Mouse (Mus musculus) c-Kit-positive CD71-positive TER-119-negative erythroid progenitor cells, embryonic 14.5 days (primary cell): ENCODE measurements around the gene Cpm.

Experiments used
- DNase-seq: peaks from one replicate; pipeline ENCODE4 v3.0.0-alpha.2; 2013; ENCODE audit warnings: low read depth

Cpm gene

GRCm38 (mm10) chr10:117620934-117621501, 8.3 kb upstream of the Cpm start:
- DNase-seq: no peak

DNA sequence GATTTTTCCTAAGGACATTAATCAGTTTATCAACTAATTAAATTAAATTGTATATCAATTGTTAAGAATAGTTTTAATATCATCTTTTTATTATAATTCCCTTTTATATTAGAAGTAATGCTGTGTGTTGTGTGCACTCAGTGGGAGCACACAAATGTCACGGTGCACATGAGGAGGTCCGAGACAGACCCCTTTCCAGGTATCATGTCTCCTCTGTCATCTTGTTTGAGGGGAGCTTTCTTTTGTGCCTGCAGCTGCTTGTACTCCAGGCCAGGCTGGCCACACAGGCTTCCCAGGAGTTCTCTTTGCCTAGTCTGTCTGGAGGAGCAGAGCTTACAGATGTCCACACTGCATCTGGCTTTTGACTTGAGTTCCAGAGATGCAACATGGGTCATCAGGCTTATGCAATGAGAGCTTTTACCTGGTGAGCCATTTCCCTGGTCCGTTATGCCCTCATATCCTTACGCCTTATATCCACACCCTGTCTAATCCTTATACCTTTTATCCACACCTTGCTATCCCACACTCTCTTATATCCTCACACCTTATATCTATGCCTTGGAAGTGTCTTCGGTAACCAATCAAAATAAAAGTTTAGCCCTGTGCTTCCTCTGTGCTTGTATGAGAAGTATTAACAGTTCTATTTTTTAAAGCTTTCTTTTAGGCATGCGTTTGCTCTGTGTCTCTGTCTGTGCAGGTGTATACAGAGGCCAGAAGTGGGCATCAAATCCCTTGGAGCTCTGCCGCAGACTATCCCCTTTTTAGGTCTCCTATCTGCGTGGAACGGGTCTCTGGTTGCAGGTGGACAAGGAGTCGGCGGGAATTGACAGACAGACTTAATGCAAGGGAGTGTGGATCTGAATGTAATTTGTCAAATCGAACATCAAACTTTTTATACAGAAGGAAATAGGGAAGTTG, 7.4 kb upstream of the Cpm start:
- DNase-seq: no peak

- DNase-seq: no peak
Measured at GRCm38 (mm10) chr10:117623358-117623757, 5.9 kb upstream of the Cpm start.

- DNase-seq: no peak
Measured at GRCm38 (mm10) chr10:117624222-117624621, 5.1 kb upstream of the Cpm start.

GRCm38 (mm10) chr10:117624655-117625497, 4.4 kb upstream of the Cpm start:
- no peak for DNase-seq

- no peak for DNase-seq
Measured at GRCm38 (mm10) chr10:117625500-117626296, 3.6 kb upstream of the Cpm start.

- DNase-seq: no peak
Measured at GRCm38 (mm10) chr10:117626297-117626613, 3.0 kb upstream of the Cpm start.

DNA sequence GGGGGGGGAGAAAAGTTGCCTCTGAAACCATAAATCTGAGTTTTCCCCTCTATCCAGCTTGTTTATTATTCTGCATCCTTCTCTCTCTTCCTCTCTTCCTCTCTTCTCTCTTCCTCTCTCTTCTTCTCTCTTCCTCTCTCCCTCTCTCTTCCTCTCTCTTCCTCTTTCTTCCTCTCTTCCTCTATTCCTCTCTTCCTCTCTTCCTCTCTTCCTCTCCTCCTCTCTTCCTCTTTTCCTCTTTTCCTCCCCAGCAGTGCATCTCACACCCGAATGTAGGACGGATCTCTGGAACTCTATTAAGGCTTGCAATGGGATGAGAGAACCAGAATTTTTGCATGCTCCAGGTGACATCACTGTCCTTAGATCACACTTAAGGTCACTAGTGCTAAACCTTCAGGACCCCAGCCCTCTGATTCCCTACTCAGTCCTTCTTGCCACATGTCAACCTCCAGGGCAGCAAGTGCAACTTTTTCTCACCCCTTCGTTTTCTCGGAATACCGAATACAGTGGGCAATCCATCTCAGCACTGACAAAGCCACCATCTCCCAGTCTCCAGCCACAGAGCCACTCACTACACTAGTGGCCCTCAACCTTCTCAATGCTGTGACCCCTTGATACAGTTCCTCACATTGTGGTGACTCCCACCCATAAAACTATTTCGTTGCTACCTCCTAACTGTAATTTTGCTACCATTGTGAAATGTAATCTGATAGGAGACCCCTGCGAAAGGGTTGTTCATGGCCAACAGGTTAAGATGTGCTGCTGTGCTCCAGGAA, 2.3 kb upstream of the Cpm start:
- DNase-seq: no peak

DNA sequence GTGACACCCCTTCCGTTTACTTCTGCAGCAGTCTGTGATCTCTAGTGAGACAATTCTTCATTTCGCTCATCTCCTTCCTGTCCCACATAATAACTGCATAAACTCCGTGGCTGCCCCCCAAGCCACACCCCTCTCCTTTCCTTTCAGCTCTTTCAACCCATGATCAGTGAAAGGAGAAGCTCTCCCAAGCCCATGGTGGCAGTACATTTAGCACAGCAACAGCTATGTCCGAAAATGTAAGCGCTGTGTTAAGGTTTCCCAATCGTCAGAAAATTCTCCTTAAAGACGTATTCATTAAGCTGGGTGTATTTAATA, 1.7 kb upstream of the Cpm start:
- no peak for DNase-seq

GRCm38 (mm10) chr10:117627949-117628348, 1.4 kb upstream of the Cpm start:
- no peak for DNase-seq

GRCm38 (mm10) chr10:117628363-117629168, 734 bp upstream of the Cpm start:
- no peak for DNase-seq

- DNase-seq: no peak
Measured at GRCm38 (mm10) chr10:117630176-117630575, 876 bp downstream of the Cpm start.

DNA sequence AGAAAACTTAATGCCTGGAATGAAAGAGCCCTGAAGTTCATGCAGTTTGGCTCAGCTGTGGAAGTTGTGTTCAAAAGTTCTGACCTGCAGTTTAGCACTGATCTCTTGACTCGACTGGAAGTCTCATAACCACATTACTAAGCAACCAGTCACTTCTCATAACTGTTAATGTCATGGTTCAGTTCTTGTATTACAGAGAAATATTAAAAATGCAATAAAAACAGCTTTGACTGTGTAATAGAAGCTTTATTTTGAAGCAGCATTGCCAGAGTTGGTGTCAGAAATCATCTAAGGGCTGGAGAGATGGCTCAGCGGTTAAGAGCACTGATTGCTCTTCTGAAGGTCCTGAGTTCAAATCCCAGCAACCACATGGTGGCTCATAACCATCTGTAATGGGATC, 1.5 kb downstream of the Cpm start:
- no peak for DNase-seq

DNA sequence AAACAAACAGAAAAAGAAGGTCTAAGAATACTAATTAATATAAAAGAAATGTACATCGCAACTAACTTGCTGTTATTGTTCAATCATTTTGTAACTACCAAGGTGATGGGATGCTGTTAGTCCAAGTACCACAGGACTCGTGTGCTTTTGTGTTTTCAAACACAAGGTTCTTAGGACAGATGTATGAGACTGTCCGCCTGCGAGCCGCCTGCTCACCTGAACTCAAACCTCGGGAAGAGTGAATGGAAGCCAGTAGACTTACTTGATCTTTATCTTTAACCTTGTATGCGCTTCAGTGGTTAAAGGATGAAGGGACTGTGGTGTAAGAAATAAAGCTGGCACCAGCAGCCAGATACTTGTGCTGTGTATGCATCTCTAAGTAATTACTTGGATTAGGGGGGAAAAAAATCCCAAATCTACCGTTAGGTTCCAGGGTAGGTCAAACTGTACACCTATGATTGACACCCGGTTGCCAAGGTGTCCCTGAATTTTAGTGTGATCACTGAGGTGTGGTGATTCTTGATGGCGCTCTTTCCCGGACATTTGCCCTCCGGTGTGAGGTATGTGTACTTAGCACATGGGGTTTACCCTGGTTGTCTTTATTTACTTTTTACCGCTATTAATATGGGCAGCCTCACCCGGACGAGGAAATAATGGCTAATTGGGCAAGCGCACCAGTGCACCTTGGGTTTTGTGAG, 2.4 kb downstream of the Cpm start:
- DNase-seq: no peak

DNA sequence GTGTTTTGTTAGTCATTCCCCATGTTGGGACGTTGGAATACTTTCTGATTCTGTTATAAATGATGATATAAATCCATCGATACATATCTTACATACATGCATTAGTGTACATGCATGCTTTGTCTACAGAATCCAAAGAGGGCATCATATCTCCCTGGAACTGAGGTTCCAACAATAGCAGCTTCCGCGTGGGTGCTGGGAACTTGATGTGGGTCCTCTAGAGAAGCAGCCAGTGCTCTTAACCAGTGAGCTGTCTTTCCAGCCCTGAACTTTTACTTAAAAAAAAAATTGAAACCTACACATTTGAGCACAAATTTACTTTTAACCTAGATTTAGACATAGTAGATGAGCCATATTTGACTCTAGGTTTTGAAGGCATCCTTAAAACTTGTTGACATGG, 3.1 kb downstream of the Cpm start:
- no peak for DNase-seq

DNA sequence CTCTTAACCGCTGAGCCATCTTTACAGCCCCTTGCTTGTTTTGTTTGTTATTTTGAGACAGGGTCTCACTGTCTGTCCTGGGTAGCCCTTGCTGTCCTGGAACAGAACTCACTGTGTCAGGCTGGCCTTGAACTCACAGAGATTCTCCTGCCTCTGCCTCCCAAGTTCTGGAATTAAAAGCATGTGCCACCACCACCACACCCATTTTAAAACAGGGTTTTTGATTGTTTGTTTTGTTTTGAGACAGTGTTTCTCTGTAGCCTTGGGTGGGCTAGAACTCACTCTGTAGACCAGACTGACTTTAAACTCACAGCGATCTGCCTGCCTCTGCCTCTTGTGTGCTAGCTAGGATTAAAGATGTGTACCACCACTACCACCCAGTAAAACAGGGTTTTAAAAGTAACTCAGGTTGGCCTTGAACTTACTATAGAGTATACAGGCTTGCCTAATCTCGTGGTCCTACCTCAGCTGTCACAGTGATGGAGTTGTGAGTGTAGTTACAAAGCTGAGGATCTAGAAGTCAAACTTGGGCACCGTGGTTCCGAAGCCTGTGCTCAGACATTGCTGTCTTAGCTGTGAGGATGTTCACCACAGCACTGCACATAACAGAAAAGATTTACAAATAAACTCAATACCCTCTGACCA, 4.4 kb downstream of the Cpm start:
- no peak for DNase-seq

DNA sequence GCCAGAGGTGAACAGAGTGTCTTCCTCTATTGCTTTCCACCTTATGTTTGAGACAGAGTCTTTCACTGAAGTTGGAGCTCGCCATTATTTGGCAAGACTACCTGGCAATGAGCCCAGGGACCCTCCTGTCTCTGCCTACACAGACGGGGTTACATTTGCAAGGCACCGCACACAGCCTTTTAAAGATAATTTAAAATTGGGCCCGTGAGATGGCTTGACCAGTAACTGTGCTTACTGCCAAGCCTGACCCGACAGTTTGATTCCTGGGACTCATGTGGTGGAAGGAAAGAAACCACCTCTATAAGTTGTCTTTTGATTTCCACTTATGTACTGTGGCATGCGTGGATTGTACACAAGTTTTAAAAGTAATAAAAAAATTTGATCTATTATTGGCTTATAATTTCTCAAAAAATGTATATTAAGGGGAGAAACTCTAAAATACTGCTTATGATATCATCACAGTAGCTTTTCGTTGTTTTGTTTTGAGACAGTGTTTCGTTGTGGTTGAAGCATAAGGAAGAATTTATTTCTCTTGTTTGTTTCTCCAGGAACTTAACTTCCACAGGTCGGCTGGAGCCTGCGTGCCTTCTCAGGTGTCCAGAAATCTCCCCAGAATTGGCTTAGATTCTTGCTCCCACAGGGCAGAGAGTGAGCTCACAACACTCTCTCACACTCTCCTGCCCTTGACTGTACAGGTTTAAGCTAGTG, 5.2 kb downstream of the Cpm start:
- no peak for DNase-seq

DNA sequence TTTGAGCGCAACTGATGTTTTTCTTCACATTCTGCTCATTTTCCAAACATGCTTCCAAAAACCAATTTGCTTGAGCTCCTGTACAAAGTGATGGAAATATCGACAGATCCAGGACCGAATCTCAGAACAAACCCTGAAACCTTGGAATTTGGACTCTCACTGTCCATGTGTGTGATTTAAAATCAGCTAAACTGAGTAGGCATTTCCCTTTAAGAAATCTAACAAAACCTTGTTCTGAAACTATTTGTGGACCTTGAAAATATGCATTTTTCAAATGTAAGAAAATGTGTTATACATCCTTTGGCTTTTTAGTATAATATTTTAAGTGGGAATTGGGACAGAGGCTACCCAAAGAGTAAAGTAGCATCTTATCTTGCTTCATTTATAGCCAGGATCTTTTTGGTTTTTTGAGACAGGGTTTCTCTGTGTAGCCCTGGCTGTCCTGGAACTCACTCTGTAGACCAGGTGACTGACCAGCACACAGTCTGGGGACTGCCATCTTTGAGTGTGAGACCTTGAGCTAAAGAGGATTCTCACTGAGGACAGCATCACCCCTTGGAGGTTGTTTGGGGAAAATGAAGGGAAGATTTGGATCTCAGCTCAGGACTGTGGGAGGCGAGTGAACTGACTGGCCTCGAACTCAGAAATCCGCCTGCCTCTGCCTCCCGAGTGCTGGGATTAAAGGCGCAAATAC, 5.9 kb downstream of the Cpm start:
- no peak for DNase-seq
